Mouse (Mus musculus): ENCODE measurements around the gene Syce3. TPM values are rescaled to one million over a fixed set of nuclear protein-coding genes. Genes with fewer than 3 reads are reported as not detected.
A peak's percentile ranks its signal among the peaks of the same experiment; 100 is the strongest.

Syce3 gene
- polyA plus RNA-seq, 1 experiment from 2014 or later = not detected

DNA sequence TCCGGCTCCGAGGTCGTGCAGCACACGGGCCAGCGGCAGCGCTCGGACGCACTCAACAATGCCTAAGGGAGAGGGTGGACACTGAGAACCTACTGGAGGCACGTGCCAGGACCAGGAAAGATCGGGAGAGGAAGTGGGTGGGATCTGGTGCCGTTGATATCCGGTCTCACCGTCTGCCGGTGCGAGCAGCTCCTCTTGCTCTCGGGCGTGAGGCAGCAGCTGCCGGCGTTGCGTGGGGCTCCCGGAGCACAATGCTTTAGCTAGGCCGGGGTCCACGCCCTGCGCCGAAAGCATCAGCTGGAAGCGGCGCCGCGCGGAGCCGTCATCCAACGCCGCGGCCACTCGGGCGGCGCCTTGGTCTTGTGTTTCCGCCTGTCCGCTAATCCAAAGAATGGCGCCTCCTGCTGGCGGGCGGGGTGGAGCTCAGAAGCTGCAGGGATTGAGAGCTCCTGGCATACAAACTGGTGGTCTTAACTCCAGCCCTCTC, 36.5 kb downstream of the Syce3 start, which contains the start of gene Sco2:
Gene Sco2, minus strand, starts transcription at position 85 of the 487 bp plus-strand sequence.
- peaks cover 2% of the 10 kb centered on the region; the same call in 1 of the 2 replicates for H3K4me1 ChIP-seq (ENCODE audit: insufficient read depth)
- ATAC-seq (ENCODE audit: insufficient read depth) (peak; percentile 80), DNase-seq (peak; percentile 95)
- TF ChIP-seq CTCF (IDR thresholded peaks at IDR 0.05; ENCODE audit: low read depth) = peak; percentile 86
- H3K36me3 ChIP-seq (ENCODE audit: insufficient read depth) = peaks cover 41% of the 10 kb centered on the region
- H3K4me2 ChIP-seq = peak within 1 kb of the TSS; percentile 89
- H3K4me3 ChIP-seq (ENCODE audit: low read depth, low read length) = peak within 1 kb of the TSS; percentile 66
- WGBS = under 1% methylated on average over 42 of the region's 42 CpGs
- H3K9me3 ChIP-seq (ENCODE audit: low read depth, low read length) = no peaks in the 10 kb centered on the region
- H3K27ac ChIP-seq (ENCODE audit: low read depth) = peak within 1 kb of the TSS; percentile 92
- peak within 1 kb of the TSS; percentile 74 for H3K9ac ChIP-seq
- peaks cover 27% of the 10 kb centered on the region for H3K27me3 ChIP-seq (ENCODE audit: insufficient read depth, low read length)

DNA sequence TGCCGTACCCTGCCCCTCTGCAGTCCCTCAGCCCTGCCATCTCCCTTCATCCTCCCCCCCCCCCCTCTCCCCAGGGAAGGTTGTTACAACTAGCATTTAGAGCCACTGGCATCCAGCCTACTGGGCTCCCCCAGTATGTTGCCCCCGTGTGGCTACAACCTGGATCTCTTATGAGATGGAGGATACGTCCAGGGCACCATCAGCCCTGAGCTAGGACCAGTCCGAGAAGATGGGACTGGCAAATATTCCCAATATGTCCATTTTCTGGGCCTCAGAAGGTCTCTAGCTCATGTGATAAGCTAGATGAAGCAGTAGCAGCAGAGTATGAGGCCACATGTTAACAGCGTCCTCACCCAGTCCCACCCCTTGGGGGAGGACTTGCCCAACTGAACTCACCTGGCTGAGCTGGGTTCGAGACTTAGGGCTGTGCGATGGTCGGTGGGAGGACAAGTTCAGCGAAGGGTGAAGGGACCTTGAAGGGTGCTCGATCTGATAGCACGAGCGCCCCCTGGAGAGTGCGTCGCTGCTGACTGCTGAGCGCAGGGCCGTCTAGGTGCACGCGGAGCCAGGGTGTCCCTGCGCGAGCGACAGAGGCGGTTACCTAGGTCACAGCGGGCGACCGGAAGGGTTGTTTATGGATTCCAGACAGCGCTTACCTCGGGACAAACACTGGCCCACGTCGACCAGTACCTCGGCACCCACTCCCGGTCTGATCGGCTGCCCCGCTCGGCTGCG, 37.1 kb downstream of the Syce3 start:
- peak; percentile 93 for DNase-seq
- Histone ChIP-seq H3K27ac (ENCODE audit: low read depth) (peak overlapping the region; percentile 92), H3K4me1 (ENCODE audit: insufficient read depth) (no peaks in the 10 kb centered on the region), H3K4me2 (peak overlapping the region; percentile 89), H3K9ac (peak overlapping the region; percentile 74), H3K4me3 (ENCODE audit: low read depth, low read length) (peak overlapping the region; percentile 66), H3K27me3 (ENCODE audit: insufficient read depth, low read length) (peaks cover 21% of the 10 kb centered on the region), H3K9me3 (ENCODE audit: low read depth, low read length) (no peaks in the 10 kb centered on the region), H3K36me3 (ENCODE audit: insufficient read depth) (peaks cover 48% of the 10 kb centered on the region)
- ATAC-seq (ENCODE audit: insufficient read depth) = peak; percentile 84
- TF ChIP-seq CTCF (IDR thresholded peaks at IDR 0.05; ENCODE audit: low read depth) = peak; percentile 78
- WGBS = under 1% methylated on average over 35 of the region's 35 CpGs

DNA sequence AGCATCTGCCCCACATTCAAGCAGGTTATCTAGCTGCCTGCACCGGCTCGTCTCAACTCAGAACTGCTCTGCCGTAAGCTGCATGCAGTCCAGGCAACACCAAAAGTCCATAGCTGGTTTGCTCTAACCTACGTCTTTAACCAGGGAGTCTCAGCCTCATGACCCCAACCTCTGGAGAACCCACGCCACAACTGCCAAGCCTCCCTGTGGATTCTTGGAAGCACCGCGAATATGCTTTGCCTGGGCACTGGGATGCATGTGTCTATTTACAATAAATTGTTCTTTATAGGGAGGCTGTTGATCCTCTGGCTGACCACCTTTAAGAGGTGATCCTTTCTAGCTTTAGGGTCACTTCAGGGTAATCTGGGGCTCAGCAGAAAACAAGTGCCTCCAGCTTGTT, 37.8 kb downstream of the Syce3 start:
- Histone ChIP-seq H3K27me3 (ENCODE audit: insufficient read depth, low read length) (peaks cover 14% of the 10 kb centered on the region), H3K27ac (ENCODE audit: low read depth) (no peak overlapping the region), H3K4me2 (peak overlapping the region; percentile 89), H3K4me3 (ENCODE audit: low read depth, low read length) (peak overlapping the region; percentile 66; the same call in 1 of the 2 replicates), H3K4me1 (ENCODE audit: insufficient read depth) (no peaks in the 10 kb centered on the region), H3K9me3 (ENCODE audit: low read depth, low read length) (no peaks in the 10 kb centered on the region), H3K9ac (peak overlapping the region; percentile 74; the same call in 1 of the 2 replicates), H3K36me3 (ENCODE audit: insufficient read depth) (peaks cover 54% of the 10 kb centered on the region)
- DNase-seq (no peak), ATAC-seq (ENCODE audit: insufficient read depth) (no peak)
- 77% methylated on average over 7 of the region's 7 CpGs for WGBS
- TF ChIP-seq CTCF (IDR thresholded peaks at IDR 0.05; ENCODE audit: low read depth) = no peak

DNA sequence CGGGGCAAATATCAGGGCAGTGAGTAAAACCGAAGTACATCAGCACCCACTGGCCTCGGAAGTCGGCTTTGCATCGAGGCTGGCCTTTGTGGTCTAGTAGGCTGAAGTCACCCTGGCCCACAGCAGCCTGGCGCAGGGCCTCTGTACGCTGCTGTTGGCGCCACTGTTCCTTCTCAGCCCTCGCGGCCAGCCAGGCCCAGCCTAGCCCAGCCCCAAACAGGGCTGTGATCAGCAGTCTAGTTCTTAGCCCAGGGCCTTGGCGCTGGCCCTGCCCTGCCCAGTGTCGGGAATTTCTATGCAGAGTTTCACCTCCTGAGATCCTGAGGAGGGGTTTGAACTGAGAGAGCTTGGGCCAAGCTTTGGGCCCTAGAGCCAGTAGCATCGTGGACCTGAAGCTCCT, 38.2 kb downstream of the Syce3 start:
- Histone ChIP-seq H3K36me3 (ENCODE audit: insufficient read depth) (peaks cover 59% of the 10 kb centered on the region), H3K4me3 (ENCODE audit: low read depth, low read length) (no peak overlapping the region), H3K27me3 (ENCODE audit: insufficient read depth, low read length) (peaks cover 10% of the 10 kb centered on the region), H3K4me2 (peak overlapping the region; percentile 89; the same call in 1 of the 2 replicates), H3K4me1 (ENCODE audit: insufficient read depth) (no peaks in the 10 kb centered on the region), H3K9me3 (ENCODE audit: low read depth, low read length) (no peaks in the 10 kb centered on the region), H3K27ac (ENCODE audit: low read depth) (no peak overlapping the region), H3K9ac (no peak overlapping the region)
- ATAC-seq (ENCODE audit: insufficient read depth) = no peak
- TF ChIP-seq CTCF (IDR thresholded peaks at IDR 0.05; ENCODE audit: low read depth) = no peak
- WGBS = 84% methylated on average over 13 of the region's 13 CpGs
- no peak for DNase-seq

DNA sequence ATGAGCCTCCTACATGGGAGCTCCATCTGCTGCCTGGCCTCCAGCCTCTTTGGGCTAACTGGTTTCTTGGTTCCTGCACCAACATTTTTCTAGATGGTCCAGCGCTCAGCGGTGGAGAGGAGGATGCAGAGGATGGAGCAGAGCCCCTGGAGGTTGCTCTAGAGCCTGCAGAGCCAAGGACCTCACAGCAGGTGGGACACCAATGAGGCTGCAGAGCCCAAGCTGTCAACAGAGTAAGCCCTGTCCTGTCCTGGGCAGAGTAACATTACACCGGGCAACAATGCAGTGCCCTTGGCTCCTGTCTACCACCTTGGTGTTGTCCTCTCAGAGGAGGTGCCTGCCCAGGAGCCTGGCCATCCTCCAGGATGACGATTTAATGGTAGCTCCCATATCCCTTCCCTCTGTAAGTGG, 45.2 kb downstream of the Syce3 start:
- ATAC-seq (ENCODE audit: insufficient read depth) = no peak
- WGBS = 87% methylated on average over 4 of the region's 4 CpGs
- Histone ChIP-seq H3K36me3 (ENCODE audit: insufficient read depth) (peaks cover 98% of the 10 kb centered on the region), H3K4me3 (ENCODE audit: low read depth, low read length) (no peak overlapping the region), H3K27me3 (ENCODE audit: insufficient read depth, low read length) (no peaks in the 10 kb centered on the region), H3K4me1 (ENCODE audit: insufficient read depth) (no peaks in the 10 kb centered on the region), H3K27ac (ENCODE audit: low read depth) (no peak overlapping the region), H3K4me2 (no peak overlapping the region), H3K9ac (no peak overlapping the region), H3K9me3 (ENCODE audit: low read depth, low read length) (no peaks in the 10 kb centered on the region)
- DNase-seq = no peak
- no peak for TF ChIP-seq CTCF (IDR thresholded peaks at IDR 0.05; ENCODE audit: low read depth)

DNA sequence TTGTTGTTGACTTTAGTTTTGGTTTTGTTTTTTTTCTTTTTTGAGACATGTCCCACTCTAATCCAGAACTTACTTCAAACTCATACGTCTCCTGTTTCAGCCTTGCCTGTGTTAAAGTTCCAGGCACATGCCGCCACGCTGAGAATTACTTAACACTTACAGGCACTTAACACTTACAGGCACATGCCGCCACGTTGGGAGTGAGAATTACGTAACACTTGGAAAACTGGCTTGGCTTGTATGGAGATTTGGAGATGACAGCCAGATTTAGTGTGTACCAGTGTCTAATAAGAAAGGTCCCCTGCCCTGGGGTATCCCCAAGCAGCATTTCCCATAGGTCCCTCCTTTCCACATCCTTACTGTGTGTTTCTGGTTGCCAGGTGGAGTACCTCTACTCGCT, 47.3 kb downstream of the Syce3 start:
- peak; percentile 20 for DNase-seq
- TF ChIP-seq CTCF (IDR thresholded peaks at IDR 0.05; ENCODE audit: low read depth) = no peak
- WGBS = 78% methylated on average over 7 of the region's 7 CpGs
- no peak overlapping the region for H3K9ac ChIP-seq
- peaks cover 84% of the 10 kb centered on the region for H3K36me3 ChIP-seq (ENCODE audit: insufficient read depth)
- ATAC-seq (ENCODE audit: insufficient read depth) = no peak
- no peak overlapping the region for H3K27ac ChIP-seq (ENCODE audit: low read depth)
- H3K4me3 ChIP-seq (ENCODE audit: low read depth, low read length) = no peak overlapping the region
- no peaks in the 10 kb centered on the region for H3K4me1 ChIP-seq (ENCODE audit: insufficient read depth)
- H3K9me3 ChIP-seq (ENCODE audit: low read depth, low read length) = no peaks in the 10 kb centered on the region
- no peaks in the 10 kb centered on the region for H3K27me3 ChIP-seq (ENCODE audit: insufficient read depth, low read length)
- no peak overlapping the region for H3K4me2 ChIP-seq

DNA sequence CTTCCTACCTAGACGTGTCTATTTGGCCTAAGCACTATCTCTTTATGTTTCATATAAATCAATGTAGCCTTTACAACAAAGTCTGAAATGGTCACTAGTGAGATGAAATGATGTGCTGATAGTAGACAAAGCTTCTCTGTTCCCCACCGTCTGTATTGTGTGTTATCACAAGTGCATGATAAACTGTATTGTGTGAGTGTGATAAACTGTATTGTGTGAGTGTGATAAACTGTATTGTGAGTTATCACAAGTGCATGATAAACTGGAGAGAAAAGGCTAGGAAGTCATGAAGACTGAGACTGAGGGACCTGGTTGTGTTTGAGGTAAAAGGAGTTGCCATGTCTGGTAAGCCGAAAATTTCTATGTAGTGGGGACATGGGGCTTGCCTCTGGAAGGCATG, 51.5 kb downstream of the Syce3 start:
- Histone ChIP-seq H3K9me3 (ENCODE audit: low read depth, low read length) (no peaks in the 10 kb centered on the region), H3K4me1 (ENCODE audit: insufficient read depth) (peaks cover 8% of the 10 kb centered on the region), H3K27ac (ENCODE audit: low read depth) (no peak overlapping the region), H3K9ac (no peak overlapping the region), H3K36me3 (ENCODE audit: insufficient read depth) (peaks cover 50% of the 10 kb centered on the region), H3K4me2 (no peak overlapping the region), H3K4me3 (ENCODE audit: low read depth, low read length) (no peak overlapping the region), H3K27me3 (ENCODE audit: insufficient read depth, low read length) (no peaks in the 10 kb centered on the region)
- DNase-seq = no peak
- no peak for TF ChIP-seq CTCF (IDR thresholded peaks at IDR 0.05; ENCODE audit: low read depth)
- no peak for ATAC-seq (ENCODE audit: insufficient read depth)
- 73% methylated on average over 3 of the region's 3 CpGs for WGBS

All from lung, embryonic 14.5 days (tissue).